Mouse (Mus musculus): Measurements from ENCODE around the gene Casr. TPM values are rescaled to one million over a fixed set of nuclear protein-coding genes. Genes with fewer than 3 reads are reported as not detected.

The Casr gene
- polyA plus RNA-seq, 1 experiment: 0.08 TPM

GRCm38 (mm10) chr16:36532046-36532445 is 29.9 kb downstream of the Casr start:
- H3K79me2 ChIP-seq (ENCODE audit: control insufficient read depth, insufficient read depth): no peaks in the 10 kb centered on the region
- no peaks in the 10 kb centered on the region for H3K36me3 ChIP-seq (ENCODE audit: control insufficient read depth, insufficient read depth)
- H3K4me2 ChIP-seq (ENCODE audit: low read depth): no peak overlapping the region
- H3K4me3 ChIP-seq: no peak overlapping the region
- H3ac ChIP-seq (ENCODE audit: control insufficient read depth, insufficient read length): no peak overlapping the region
- no peaks in the 10 kb centered on the region for H3K27me3 ChIP-seq (ENCODE audit: control insufficient read depth, insufficient read depth, insufficient read length)
- no peak for TF ChIP-seq CEBPB (IDR thresholded peaks at IDR 0.05; ENCODE audit: insufficient read depth, poor library complexity, severe bottlenecking)
- TF ChIP-seq REST (IDR thresholded peaks at IDR 0.05; ENCODE audit: insufficient read depth, insufficient read length): no peak
- TF ChIP-seq POLR2A (IDR thresholded peaks at IDR 0.05; ENCODE audit: insufficient read length, low read depth): no peak
- no peak for TF ChIP-seq TCF3 (IDR thresholded peaks at IDR 0.05; ENCODE audit: insufficient read length, low read depth)

DNA sequence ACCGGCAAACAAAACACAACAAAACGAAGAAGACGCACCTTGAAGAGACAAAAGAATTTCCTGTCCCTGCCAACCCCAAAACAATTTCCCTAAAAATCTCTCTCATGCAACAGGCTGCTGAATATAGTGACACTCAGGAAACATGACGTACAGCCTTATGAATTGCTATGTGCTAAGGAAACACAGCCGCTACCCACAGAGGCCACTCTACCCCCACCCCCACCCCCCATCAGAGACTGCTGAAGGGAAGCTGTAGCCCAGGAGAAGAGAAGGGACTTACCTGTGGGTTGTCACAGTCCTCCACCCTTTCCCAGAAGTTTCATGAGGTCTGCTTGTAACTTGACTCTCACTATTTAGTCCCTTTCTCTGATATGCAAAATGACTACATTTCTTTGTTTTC is 30.3 kb downstream of the Casr start:
- no peaks in the 10 kb centered on the region for H3K27me3 ChIP-seq (ENCODE audit: control insufficient read depth, insufficient read depth, insufficient read length)
- no peak for TF ChIP-seq USF1 (IDR thresholded peaks at IDR 0.05; ENCODE audit: low read depth)
- no peak for TF ChIP-seq MYOG (IDR thresholded peaks at IDR 0.05; ENCODE audit: control insufficient read depth in 1 of 3, insufficient read depth in 1 of 3, insufficient read length in 2 of 3, low read depth in 2 of 3)
- no peak for TF ChIP-seq E2F4 (IDR thresholded peaks at IDR 0.05; ENCODE audit: insufficient read depth)
- no peak for TF ChIP-seq MYOD1 (IDR thresholded peaks at IDR 0.05; ENCODE audit: control insufficient read depth in 1 of 3, insufficient read length in 2 of 3, low read depth in 2 of 3)
- TF ChIP-seq MAX (IDR thresholded peaks at IDR 0.05; ENCODE audit: low read depth): no peak
- TF ChIP-seq POLR2A (IDR thresholded peaks at IDR 0.05; ENCODE audit: insufficient read length, low read depth): no peak
- no peak for TF ChIP-seq SRF (IDR thresholded peaks at IDR 0.05; ENCODE audit: control insufficient read depth, insufficient read length, low read depth)
- no peak for TF ChIP-seq CEBPB (IDR thresholded peaks at IDR 0.05; ENCODE audit: insufficient read depth, poor library complexity, severe bottlenecking)
- no peak for TF ChIP-seq POLR2AphosphoS2 (IDR thresholded peaks at IDR 0.05; ENCODE audit: insufficient read length, low read depth)
- TF ChIP-seq TCF3 (IDR thresholded peaks at IDR 0.05; ENCODE audit: insufficient read length, low read depth): no peak
- no peak for TF ChIP-seq REST (IDR thresholded peaks at IDR 0.05; ENCODE audit: insufficient read depth, insufficient read length)
- no peak for TF ChIP-seq TCF12 (IDR thresholded peaks at IDR 0.05; ENCODE audit: insufficient read depth, poor library complexity, severe bottlenecking)
- no peak overlapping the region for H3ac ChIP-seq (ENCODE audit: control insufficient read depth, insufficient read length)
- no peaks in the 10 kb centered on the region for H3K36me3 ChIP-seq (ENCODE audit: control insufficient read depth, insufficient read depth)
- H3K79me2 ChIP-seq (ENCODE audit: control insufficient read depth, insufficient read depth): no peaks in the 10 kb centered on the region
- H3K4me3 ChIP-seq: no peak overlapping the region
- H3K4me2 ChIP-seq (ENCODE audit: low read depth): no peak overlapping the region

DNA sequence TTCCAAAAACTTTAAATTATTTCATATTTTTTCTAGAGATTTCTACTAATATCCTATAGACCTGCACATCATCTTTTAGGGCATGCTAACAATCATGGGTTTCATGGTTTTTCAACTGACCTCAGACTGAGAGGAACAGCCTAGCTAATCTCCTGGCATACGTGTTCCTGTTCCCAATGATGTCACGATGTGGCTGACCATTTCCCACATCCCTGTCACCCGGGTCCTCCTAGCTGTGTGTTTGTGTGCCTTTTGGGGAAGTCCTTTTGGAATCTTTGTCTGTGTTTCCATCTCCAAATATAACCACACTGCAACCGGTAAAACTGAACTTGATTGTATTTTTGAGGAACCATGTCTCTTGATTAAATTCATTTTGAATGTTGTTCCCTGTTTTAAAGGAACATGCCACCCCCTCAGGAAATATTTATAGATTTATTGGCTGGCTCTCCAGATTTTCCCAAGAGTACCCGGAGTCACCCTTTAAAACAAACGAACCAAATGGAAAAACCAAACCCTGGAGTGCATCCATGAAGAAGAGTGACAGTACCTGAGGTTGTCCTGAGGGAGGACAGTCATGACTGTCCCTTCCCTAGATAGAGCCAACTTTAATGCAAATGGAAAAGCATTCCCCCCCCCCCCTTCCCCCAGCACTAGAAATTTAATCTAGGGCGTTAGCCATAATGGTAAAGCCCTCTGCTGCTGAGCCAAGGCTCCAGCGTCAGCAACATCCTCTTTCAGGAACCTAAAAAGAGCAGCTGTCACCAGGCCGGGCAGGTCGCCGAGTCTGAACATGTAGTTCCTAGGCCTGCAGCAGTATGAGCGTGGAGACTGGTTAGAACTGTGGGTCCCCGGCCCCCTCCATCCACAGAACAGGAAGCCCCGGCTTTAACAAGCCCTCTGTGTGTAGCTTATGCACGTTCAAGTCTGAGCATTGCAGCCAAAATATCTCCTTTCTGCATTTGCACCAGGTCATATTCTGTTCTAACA is 31.1 kb downstream of the Casr start:
- Histone ChIP-seq H3K36me3 (ENCODE audit: control insufficient read depth, insufficient read depth) (no peaks in the 10 kb centered on the region), H3ac (ENCODE audit: control insufficient read depth, insufficient read length) (no peak overlapping the region), H3K4me3 (no peak overlapping the region)

GRCm38 (mm10) chr16:36528822-36529221 is 33.1 kb downstream of the Casr start:
- Histone ChIP-seq H3K27me3 (ENCODE audit: control insufficient read depth, insufficient read depth, insufficient read length) (no peaks in the 10 kb centered on the region), H3K4me3 (no peak overlapping the region), H3K4me2 (ENCODE audit: low read depth) (no peak overlapping the region), H3ac (ENCODE audit: control insufficient read depth, insufficient read length) (no peak overlapping the region), H3K36me3 (ENCODE audit: control insufficient read depth, insufficient read depth) (no peaks in the 10 kb centered on the region), H3K79me2 (ENCODE audit: control insufficient read depth, insufficient read depth) (no peaks in the 10 kb centered on the region)
- TF ChIP-seq MYOG (IDR thresholded peaks at IDR 0.05; ENCODE audit: control insufficient read depth in 1 of 3, insufficient read depth in 1 of 3, insufficient read length in 2 of 3, low read depth in 2 of 3) (no peak), TCF3 (IDR thresholded peaks at IDR 0.05; ENCODE audit: insufficient read length, low read depth) (no peak), POLR2AphosphoS2 (IDR thresholded peaks at IDR 0.05; ENCODE audit: insufficient read length, low read depth) (no peak), REST (IDR thresholded peaks at IDR 0.05; ENCODE audit: insufficient read depth, insufficient read length) (no peak), MAX (IDR thresholded peaks at IDR 0.05; ENCODE audit: low read depth) (no peak)

More for the DNA sequence above, 31.1 kb downstream of the Casr start:
- no peaks in the 10 kb centered on the region for H3K79me2 ChIP-seq (ENCODE audit: control insufficient read depth, insufficient read depth)
- no peak overlapping the region for H3K4me2 ChIP-seq (ENCODE audit: low read depth)
- no peak for TF ChIP-seq USF1 (IDR thresholded peaks at IDR 0.05; ENCODE audit: low read depth)
- no peak for TF ChIP-seq MAX (IDR thresholded peaks at IDR 0.05; ENCODE audit: low read depth)
- no peak for TF ChIP-seq TCF12 (IDR thresholded peaks at IDR 0.05; ENCODE audit: insufficient read depth, poor library complexity, severe bottlenecking)
- TF ChIP-seq MYOD1 (IDR thresholded peaks at IDR 0.05; ENCODE audit: control insufficient read depth in 1 of 3, insufficient read length in 2 of 3, low read depth in 2 of 3): peak in 1 of 3 experiments; percentile 20
- no peak for TF ChIP-seq MYOG (IDR thresholded peaks at IDR 0.05; ENCODE audit: control insufficient read depth in 1 of 3, insufficient read depth in 1 of 3, insufficient read length in 2 of 3, low read depth in 2 of 3)
- no peak for TF ChIP-seq TCF3 (IDR thresholded peaks at IDR 0.05; ENCODE audit: insufficient read length, low read depth)
- no peak for TF ChIP-seq POLR2A (IDR thresholded peaks at IDR 0.05; ENCODE audit: insufficient read length, low read depth)
- no peaks in the 10 kb centered on the region for H3K27me3 ChIP-seq (ENCODE audit: control insufficient read depth, insufficient read depth, insufficient read length)

DNA sequence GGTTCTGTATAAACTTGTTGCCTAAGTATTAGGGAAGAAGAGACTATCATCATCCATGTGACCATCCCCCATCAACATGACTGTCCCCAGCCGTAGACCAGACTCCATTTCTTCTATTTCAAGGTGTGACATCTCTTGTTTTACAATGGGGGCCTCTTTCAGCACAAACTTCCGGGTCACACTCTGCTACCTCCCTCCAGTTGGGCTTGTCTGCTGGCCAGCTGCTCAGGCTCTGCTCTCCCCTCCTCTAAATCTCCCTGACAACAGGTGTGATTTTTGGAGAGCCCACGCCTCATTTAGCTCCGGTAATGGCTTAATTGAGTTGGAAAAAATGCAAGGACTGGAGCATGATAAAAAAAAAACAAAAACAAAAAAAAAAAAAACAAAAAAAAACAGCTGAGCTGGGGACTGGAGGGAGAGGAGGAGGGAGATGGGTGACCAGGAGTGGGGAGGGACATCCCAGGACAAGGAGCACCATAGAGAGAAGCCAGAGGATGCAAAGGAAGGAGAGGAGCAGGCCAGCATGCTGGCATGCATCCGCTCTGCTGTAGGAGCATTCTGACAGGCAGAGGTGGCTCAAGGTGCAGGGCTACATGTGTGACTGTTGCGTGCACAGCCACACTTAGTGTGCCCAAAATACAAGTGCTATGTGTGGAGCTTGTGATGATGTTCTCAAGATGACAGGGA is 35.2 kb downstream of the Casr start:
- Histone ChIP-seq H3K4me3 (no peak overlapping the region), H3K27me3 (ENCODE audit: control insufficient read depth, insufficient read depth, insufficient read length) (no peaks in the 10 kb centered on the region), H3ac (ENCODE audit: control insufficient read depth, insufficient read length) (no peak overlapping the region), H3K79me2 (ENCODE audit: control insufficient read depth, insufficient read depth) (no peaks in the 10 kb centered on the region), H3K4me2 (ENCODE audit: low read depth) (no peak overlapping the region), H3K36me3 (ENCODE audit: control insufficient read depth, insufficient read depth) (no peaks in the 10 kb centered on the region)
- TF ChIP-seq MAX (IDR thresholded peaks at IDR 0.05; ENCODE audit: low read depth) (no peak), USF1 (IDR thresholded peaks at IDR 0.05; ENCODE audit: low read depth) (no peak)
